Mouse (Mus musculus): ENCODE results near the gene Olfr148. TPM values are rescaled to one million over a fixed set of nuclear protein-coding genes. Genes with fewer than 3 reads are reported as not detected.

Gene Olfr148
- polyA plus RNA-seq (2017; shearing (Covaris generic)), result not detected

DNA sequence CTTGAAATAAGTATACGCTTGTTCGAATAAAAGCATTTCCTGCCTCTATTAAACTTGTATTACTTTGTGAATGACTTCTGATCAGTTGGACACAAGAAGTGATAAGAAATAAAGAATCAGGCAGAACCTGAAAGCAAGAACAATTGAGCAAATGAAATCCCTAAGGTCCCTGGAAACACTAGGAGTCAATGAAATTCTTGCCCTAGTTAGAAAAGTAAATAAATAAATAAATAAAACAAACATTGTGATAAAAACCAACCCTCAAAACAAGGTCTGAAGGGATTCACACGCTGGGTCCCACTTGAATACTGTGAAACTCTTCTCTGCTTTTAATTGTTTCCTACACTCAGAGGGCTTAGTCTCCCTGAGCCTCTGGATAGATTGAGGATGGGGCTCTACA is at the start of gene Olfr148:
TSS of gene Olfr148 (plus strand) at position 301 of the 400 bp plus-strand sequence.

DNA sequence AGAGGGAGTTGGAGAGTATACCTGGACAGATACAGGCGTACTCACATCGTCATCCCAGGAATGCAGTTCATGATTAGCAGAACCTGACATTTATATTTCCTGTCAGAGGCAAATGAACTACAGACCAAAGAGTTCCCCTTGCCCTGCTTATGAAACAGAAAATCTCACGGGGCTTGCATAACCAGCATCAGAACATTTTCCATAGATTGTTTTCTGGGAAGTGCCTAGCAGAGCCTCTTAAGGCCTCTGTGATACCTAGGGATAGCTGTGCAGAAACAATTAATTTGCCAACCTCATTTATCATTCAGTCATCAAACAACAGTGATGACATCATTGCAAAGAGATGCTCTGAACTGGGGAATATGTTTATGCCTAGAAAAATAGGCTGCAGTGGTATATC is 35.0 kb upstream of the Olfr148 start, which contains the start of gene Olfr959:
TSS of gene Olfr959 (minus strand) at position 101 of the 400 bp plus-strand sequence.

DNA sequence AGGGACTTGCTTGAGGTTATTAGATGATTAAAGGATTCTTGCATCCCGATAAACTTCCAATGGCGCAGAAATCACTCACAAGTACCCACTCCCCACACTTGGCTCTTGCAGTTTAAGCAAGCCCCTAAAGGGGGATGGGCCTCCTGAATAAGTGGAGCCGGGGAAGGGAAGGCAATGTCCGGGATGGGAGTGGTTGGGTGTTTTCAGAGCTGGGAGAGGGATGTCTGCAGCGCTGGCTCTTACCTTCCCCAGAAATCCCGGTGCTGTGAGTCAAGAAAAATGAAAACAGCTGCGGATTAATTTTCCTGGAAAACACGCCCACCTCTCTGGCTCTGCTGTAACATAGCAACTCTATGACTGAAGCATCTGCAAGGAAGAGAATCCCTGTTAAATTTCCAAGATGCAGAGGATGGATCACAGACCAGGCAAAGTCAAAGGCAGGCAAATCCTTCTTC is 6.4 kb upstream of the Olfr148 start, which contains the start of gene AW551984:
TSS of gene AW551984 (minus strand) at position 405 of the 455 bp plus-strand sequence.

DNA sequence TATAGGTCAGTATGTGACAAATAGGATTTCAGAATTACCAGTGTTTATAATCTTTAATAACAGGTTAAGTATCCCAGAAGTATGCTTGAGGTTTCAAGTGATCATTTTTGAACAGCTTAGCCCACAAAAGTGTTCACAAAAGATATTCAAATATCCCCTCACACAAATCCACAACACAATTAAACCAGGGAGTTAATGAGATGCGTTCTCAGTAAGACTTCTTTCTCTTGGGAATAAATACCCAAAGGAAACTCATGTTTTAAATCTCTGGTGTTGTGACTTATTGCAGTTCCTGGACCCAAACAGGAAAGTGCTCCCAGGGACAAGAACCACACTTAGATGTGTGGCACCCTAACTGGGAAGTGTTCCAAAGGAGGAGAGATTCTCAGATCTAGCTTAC is 10.6 kb downstream of the Olfr148 start, which contains the start of gene Olfr960:
TSS of gene Olfr960 (plus strand) at position 301 of the 400 bp plus-strand sequence.

DNA sequence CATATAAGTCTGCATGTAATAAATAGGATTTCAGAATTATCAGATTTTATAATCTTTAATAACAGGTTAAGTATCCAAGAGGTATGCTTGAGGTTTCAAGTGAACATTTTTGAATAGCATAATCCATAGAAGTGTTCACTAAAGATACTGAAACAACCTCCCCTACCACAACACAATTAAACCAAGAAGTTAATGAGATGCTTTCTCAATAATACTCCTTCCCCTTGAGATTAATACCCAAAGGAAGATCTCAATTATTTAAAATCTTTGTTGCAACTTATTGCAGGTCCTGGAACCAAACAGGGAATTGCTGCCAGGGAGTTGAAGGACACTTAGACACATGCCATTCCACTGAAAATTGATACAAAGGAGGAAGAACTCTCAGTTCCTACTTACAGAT is 34.3 kb downstream of the Olfr148 start, which contains the start of gene Olfr961:
TSS of gene Olfr961 (plus strand) at position 301 of the 400 bp plus-strand sequence.

Other genes with a start within 250 kb of the Olfr148 start
- gene Olfr951, start 223.2 kb upstream of the Olfr148 start, polyA plus RNA-seq (2017; shearing (Covaris generic)), result not detected
- not detected for gene Olfr952, start 183.5 kb upstream of the Olfr148 start, polyA plus RNA-seq (2017; shearing (Covaris generic))
- gene Olfr954, start 154.0 kb upstream of the Olfr148 start, polyA plus RNA-seq (2017; shearing (Covaris generic)), result not detected
- gene Olfr955, start 138.7 kb upstream of the Olfr148 start, polyA plus RNA-seq (2017; shearing (Covaris generic)), result not detected
- gene Olfr44, start 116.7 kb upstream of the Olfr148 start, polyA plus RNA-seq (2017; shearing (Covaris generic)), result not detected
- gene Olfr957, start 94.8 kb upstream of the Olfr148 start, polyA plus RNA-seq (2017; shearing (Covaris generic)), result not detected
- gene Olfr958, start 56.6 kb upstream of the Olfr148 start, polyA plus RNA-seq (2017; shearing (Covaris generic)), result not detected
- gene Olfr959, start 35.1 kb upstream of the Olfr148 start, polyA plus RNA-seq (2017; shearing (Covaris generic)), result not detected
- gene AW551984, start 6.3 kb upstream of the Olfr148 start, polyA plus RNA-seq (2017; shearing (Covaris generic)), result 0.18 TPM
- not detected for gene Olfr960, start 10.7 kb downstream of the Olfr148 start, polyA plus RNA-seq (2017; shearing (Covaris generic))
- not detected for gene Olfr961, start 34.4 kb downstream of the Olfr148 start, polyA plus RNA-seq (2017; shearing (Covaris generic))
- not detected for gene Olfr963, start 56.5 kb downstream of the Olfr148 start, polyA plus RNA-seq (2017; shearing (Covaris generic))
- gene Olfr149, start 96.5 kb downstream of the Olfr148 start, polyA plus RNA-seq (2017; shearing (Covaris generic)), result not detected
- gene Olfr965, start 100.7 kb downstream of the Olfr148 start, polyA plus RNA-seq (2017; shearing (Covaris generic)), result not detected
- not detected for gene Olfr150, start 120.3 kb downstream of the Olfr148 start, polyA plus RNA-seq (2017; shearing (Covaris generic))
- gene Olfr967, start 135.6 kb downstream of the Olfr148 start, polyA plus RNA-seq (2017; shearing (Covaris generic)), result not detected
- gene Olfr968, start 172.6 kb downstream of the Olfr148 start, polyA plus RNA-seq (2017; shearing (Covaris generic)), result not detected
- gene Olfr969, start 180.3 kb downstream of the Olfr148 start, polyA plus RNA-seq (2017; shearing (Covaris generic)), result not detected
- not detected for gene Olfr970, start 198.2 kb downstream of the Olfr148 start, polyA plus RNA-seq (2017; shearing (Covaris generic))
- gene Olfr971, start 226.2 kb downstream of the Olfr148 start, polyA plus RNA-seq (2017; shearing (Covaris generic)), result not detected